Mouse (Mus musculus): ENCODE measurements around the gene Lcat. TPM values are rescaled to one million over a fixed set of nuclear protein-coding genes. Genes with fewer than 3 reads are reported as not detected.
"Not testable (repeated sequence)": the region's sequence is repeated elsewhere in the genome, so short reads cannot be mapped to it uniquely, and the experiment has no call there.

Lcat gene
- 1 to 10 TPM; 1.1 to 3.1 (median 2.2) TPM for total RNA-seq (2022)

GRCm38 (mm10) chr8:105943321-105943739 is at the start of gene Lcat:
Lcat (minus strand) TSS chr8:105943382.
- no peak for DNase-seq

GRCm38 (mm10) chr8:105992499-105992898 is 49.3 kb upstream of the Lcat start:
- DNase-seq, result no peak

- DNase-seq, result no peak
Measured at GRCm38 (mm10) chr8:105991546-105991945, 48.4 kb upstream of the Lcat start.

- peak; percentile 66 for DNase-seq
Measured at GRCm38 (mm10) chr8:105990856-105991387, 47.7 kb upstream of the Lcat start, which contains the start of gene Dus2. Dus2 (plus strand) TSS chr8:105991337.

- DNase-seq, result no peak
Measured at GRCm38 (mm10) chr8:105988546-105988945, 45.4 kb upstream of the Lcat start.

GRCm38 (mm10) chr8:105983406-105983805 is 40.2 kb upstream of the Lcat start:
- DNase-seq, result not testable (repeated sequence)

GRCm38 (mm10) chr8:105981146-105981545 is 38.0 kb upstream of the Lcat start:
- DNase-seq, result no peak

GRCm38 (mm10) chr8:105979325-105979724 is 36.1 kb upstream of the Lcat start, which contains the start of gene Dpep3:
Dpep3 (minus strand) TSS chr8:105979429.
- no peak for DNase-seq

- DNase-seq, result no peak
Measured at GRCm38 (mm10) chr8:105975363-105975762, 32.2 kb upstream of the Lcat start.

GRCm38 (mm10) chr8:105971019-105971720 is 28.0 kb upstream of the Lcat start:
- no peak for DNase-seq

GRCm38 (mm10) chr8:105969367-105969766 is 26.2 kb upstream of the Lcat start:
- no peak for DNase-seq

- no peak for DNase-seq
Measured at GRCm38 (mm10) chr8:105966692-105967311, 23.6 kb upstream of the Lcat start.

- DNase-seq, result peak; percentile 58
Measured at GRCm38 (mm10) chr8:105965905-105966341, 22.7 kb upstream of the Lcat start, which contains the start of gene Slc12a4. Slc12a4 (minus strand) TSS chr8:105966097.

- peak; percentile 44 for DNase-seq
Measured at GRCm38 (mm10) chr8:105965266-105965904, 22.2 kb upstream of the Lcat start.

GRCm38 (mm10) chr8:105964506-105965265 is 21.5 kb upstream of the Lcat start:
- DNase-seq, result no peak

- no peak for DNase-seq
Measured at GRCm38 (mm10) chr8:105961536-105961935, 18.4 kb upstream of the Lcat start.

- DNase-seq, result no peak
Measured at GRCm38 (mm10) chr8:105961101-105961500, 17.9 kb upstream of the Lcat start.

GRCm38 (mm10) chr8:105959350-105959749 is 16.2 kb upstream of the Lcat start:
- no peak for DNase-seq

GRCm38 (mm10) chr8:105957813-105958212 is 14.6 kb upstream of the Lcat start:
- no peak for DNase-seq

GRCm38 (mm10) chr8:105956556-105956955 is 13.4 kb upstream of the Lcat start:
- no peak for DNase-seq

- DNase-seq, result no peak
Measured at GRCm38 (mm10) chr8:105951057-105951659, 8.0 kb upstream of the Lcat start.

GRCm38 (mm10) chr8:105949350-105949749 is 6.2 kb upstream of the Lcat start:
- DNase-seq, result no peak
